Mouse (Mus musculus) mature B cell (primary cell): ENCODE results near the gene Prss23.

Experiments used
- in situ Hi-C: fragments of 300-500 bp; cut with MboI; formaldehyde crosslinking; loops from 2 replicates; pipeline ENCODE4 v1.14.3; 2019

Gene Prss23

DNA sequence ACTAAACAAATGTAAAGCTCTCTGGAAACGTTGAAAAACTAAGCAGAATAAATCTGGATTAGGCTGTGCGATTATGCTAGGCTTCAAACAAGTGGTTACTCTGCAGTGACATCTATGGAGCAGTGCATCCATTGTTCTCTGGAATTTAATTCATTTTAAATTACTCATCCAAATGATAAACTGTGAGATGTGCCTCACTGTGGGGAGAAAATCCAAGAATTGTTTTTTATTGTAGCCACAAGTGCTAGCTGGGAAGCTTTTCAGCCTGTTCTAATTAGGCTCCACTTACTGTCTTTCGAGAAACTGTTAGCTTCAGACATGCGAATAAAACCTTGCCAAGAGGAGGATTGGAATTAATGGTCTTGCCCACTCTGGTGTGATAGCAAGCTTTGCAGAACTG, 18.3 kb downstream of the Prss23 start:
- in situ Hi-C loops: loop anchor here (25.0 kb wide), 1 partner anchor 329 kb away; no protein-coding TSS in a partner anchor

DNA sequence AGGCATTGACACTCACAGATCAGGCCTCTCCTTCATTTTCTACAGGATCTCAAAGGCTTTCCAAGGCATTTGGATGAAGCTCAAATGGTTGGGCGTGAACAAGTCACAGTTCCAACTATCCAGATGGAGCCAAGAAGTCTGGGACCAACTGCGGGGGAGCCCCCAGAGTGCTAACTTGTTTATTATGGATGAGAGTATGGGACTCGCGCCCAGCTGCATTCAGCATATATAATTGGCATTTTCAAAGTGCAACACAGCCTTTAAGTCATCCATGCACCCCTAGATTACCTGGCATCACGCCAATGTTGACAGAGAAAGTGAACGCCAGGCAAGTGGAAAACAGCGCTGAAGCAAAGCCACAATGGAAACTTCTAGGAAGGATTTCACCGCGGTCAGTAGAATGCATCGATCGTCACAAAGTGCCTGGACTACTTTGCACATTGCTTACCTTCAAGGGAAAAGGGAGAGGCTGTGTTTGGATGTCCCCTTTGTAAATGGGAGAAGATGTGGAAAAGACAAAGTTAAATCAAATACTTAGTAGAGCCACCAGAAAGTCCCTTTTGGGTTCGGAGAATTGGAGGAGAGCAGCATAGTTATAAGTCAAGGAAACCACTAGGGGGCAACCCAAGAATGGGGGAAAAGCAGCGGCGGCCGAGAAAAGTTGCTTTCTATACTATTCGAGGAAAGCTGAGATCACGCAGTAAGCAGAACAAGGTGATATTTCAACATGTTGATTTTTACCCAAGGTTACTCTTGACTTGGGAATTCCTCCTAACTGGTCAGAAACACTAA, 27.3 kb downstream of the Prss23 start:
- in situ Hi-C loops: loop anchor here (25.0 kb wide), 1 partner anchor 338 kb away; no protein-coding TSS in a partner anchor

DNA sequence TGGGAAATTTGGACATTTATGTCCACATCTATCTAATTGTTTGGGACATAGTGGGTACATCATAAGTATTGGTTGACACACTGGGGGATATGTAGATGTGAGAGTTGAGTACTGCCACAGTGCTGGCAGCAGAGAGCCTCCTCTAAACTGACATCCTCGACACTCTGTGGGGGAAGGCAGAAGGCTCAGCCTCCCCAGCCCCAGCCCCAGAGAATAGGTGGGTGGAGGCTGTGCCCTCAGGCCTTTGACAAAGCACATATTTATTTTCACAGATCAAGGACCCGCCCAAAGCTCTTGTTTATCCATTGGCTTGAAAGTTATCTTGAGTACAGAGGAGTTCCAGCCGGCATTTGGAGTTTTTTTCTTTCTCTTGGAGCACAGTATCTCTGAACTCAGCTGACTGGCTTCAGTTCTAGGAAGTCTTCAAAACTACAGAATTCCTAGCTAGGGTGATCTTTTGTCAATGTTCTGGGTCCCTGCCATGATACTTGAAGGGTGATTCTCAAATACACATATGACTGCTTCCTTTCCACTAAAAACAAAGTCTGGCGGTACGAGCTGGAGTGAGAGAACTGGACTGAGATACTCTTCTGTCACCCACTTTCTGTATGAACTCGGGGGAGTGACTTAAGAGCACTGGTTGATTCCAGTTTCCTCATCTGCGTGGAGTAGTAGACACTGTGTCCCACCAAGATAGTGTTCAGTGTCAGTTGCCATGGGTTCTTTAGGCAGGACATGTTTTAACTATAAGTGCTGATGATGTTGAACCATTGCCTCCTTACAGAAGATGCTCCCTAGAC, 43.0 kb downstream of the Prss23 start:
- in situ Hi-C loops: no loop called here

DNA sequence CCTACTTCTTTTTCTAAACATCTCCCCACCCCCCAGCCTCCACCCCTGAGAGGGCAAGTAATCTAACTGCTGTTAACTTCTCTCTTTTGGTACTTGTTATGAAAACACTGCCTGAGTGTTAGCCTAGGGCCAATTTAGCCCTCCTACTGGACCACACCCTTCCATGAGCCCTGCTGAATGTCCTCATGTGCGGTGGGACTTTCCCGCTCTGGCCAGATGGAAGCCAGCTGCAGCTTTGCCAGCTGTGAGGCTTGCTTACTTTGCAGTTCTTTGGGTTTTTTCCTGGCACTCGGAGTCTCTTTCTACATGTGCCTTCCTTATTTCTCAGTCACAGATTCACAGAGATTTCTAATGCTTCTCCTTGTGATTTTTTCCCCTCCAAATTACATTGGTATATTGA, 45.3 kb downstream of the Prss23 start:
- in situ Hi-C loops: no loop called here

DNA sequence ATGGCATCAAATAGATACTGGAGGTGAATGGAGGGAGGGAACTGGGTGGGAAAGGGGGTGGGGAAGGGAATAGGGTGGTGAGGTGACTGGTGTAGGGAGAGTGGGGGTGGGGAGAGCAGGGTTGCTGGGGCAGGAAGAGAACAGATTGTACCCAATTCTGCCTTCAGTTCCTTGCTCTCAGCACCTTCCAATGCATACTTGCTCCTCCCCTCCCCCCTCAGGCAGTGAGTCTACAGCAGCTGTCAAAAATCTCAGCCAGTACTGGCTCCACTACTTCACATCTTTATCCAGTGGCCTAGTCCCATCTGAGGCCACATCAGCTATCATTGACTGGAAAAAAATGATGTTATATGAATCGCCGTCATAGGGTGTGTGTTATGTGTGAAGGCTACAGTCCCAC, 48.5 kb downstream of the Prss23 start:
- in situ Hi-C loops: no loop called here

DNA sequence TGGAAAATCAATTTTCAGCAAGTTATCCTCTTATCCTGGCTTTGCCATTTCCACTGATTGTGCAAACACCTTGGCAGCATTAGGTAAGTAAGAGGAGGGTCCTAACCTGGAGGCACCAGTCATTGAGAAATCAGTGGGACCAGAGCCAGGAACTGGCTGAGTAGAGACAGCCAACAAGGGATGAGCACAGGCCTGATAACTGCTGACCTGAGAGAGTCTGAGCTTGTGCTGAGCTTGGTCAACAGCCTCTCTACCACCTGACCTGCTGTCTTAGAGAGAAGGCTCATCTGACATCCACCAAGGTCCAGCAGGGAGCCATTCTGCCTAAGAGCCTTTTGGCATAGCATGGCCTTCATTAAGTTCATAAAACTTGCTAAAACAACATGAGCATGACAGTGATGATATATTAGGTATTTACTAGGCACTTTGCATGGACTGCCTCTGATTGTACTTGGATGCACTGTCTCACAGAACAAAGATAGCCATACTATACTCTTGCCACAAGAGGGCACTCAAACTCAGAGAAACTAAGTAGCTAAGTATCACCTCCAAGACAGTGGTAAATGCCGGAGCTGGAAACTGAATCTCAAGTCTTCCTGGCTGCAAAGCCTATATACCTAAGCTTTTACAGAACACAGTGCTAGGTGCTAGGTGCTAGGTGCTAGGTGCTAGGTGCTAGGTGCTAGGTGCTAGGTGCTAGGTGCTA, 49.5 kb downstream of the Prss23 start:
- in situ Hi-C loops: no loop called here

DNA sequence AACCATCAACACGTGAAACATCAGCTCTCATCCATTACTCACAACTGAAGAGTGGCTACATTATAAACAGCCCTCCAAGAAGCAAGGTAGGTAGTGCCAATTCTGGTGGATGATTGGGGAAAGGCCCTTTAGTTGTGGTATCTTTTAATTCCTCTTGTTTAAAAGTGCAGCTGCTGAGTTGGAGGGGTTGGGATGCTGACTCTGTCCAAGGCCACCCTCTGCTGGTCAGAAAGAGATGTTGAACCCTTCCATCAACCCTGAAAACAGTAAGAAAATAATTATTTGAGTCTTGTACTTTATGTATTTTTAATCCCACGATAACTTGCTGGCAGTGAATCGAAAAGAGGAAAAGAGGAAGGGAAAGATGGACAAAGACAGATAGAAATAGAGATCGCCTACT, 53.5 kb downstream of the Prss23 start:
- in situ Hi-C loops: no loop called here

DNA sequence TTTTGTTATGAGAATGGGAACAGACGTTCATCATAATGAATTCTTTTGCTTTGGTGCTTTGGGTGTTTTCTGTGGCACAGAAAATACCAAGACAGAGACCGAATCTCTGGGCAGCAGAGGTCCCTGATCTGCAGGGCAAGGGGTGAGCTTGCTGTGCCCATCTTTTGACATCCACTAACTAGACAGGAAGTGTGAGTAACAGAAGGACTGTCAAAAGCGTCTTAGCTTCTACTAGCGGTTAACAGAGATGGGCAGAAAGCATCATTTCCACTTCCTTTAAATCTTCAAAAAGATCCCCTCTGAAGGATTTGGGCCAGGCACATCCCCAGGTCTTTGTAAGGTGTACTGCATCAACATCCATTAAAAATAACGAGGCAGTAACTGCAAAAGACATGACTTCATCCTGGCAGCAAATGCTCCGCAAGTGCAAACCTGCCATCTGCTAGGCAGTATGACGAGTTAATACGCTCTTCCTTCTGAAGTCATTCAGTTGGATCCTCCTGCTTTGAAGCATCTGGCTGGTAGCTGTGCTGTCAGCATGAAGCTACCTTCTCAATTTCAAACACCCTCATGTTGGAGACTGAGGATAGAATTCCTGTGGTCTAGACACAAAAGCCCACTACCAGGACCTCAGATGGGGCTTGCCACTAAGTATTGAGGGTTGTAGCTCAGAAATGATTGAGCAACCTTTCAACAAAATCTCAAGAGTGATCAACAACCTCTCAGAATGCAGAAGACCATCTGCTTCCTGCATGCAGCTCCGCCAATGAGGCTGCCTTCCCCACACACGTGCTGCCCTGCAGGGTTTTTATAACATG, 63.0 kb downstream of the Prss23 start:
- in situ Hi-C loops: no loop called here

DNA sequence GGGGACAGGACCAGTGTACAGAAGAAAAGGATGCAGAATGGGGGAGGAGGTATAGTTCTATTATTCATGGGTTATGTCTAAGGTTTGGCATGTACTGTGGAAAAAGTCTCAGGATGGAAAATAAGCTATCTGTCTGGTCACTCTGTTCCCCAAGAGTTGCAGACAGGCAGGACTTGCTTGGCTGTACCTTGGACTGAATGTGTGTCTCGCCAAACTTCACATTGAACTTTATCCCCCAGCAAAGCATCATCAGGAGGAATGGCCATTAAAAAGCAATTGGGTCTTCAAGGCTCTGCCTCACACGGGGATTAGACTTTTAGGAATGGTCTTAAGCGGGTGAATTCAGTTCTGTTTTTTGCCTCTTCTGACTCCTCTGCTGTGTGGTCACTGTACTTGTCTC, 63.7 kb downstream of the Prss23 start:
- in situ Hi-C loops: no loop called here

DNA sequence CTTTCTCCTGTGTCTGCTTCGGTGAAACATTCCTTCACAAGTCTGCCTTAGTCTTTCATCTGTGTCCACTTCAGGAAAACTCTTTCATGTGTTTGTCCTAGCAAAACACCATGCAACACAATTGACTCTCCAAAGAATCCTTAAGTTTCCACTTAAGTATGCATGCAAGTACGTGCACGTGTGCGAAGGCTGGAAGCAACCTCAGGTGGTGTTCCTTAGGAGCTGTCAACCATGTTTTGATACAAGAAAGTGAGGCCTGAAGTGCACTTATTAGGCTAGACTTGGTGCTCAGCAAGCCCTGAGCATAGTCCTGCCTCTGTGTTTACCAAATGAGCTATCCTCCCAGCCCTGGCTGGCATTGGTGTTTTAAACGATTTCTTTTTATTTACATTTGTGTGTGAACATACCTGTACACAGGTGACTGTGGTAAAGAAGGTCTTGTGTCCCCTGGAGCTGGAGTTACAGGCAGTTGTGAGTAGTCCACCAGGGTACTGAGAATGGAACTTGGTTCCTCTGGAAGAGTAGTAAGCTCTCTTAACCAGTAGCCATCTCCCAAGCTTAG, 64.3 kb downstream of the Prss23 start:
- in situ Hi-C loops: no loop called here

DNA sequence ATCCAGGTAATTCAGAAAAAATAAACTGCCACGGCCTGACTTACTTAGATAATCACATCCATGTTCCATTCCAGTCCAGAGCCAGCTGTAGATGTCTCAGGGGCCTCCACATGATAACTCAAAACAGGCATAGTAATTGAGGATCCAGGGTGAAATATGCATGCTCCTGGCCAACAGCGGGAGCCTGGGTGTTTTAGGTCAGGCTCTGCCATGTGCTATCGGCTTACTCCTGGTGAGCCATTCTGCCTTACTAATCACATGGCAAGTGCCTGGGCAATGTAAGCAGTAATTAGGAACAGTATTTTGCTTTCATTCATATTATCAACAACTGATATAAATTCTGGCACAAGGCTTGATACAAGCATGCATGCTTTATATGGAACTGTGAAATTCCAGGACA, 65.6 kb downstream of the Prss23 start:
- in situ Hi-C loops: no loop called here

DNA sequence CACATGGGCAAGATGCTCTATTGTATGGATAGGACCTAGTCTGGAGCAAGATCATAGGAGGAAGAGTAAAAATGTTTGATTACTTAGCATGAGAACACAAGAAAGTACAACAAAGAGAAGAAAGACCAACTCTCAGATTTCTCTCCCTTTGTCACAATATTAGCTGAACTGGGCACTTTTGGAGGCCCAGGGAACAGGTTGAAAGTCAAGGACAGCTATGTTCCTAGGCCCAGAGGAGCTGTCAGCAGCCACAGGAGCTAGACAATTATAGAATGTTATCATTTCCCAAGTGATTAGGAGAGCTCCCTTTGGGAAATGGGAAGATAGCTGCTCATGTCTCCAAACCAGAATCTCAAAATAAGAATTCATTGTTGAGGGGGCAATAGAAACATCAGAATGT, 66.1 kb downstream of the Prss23 start:
- in situ Hi-C loops: no loop called here

DNA sequence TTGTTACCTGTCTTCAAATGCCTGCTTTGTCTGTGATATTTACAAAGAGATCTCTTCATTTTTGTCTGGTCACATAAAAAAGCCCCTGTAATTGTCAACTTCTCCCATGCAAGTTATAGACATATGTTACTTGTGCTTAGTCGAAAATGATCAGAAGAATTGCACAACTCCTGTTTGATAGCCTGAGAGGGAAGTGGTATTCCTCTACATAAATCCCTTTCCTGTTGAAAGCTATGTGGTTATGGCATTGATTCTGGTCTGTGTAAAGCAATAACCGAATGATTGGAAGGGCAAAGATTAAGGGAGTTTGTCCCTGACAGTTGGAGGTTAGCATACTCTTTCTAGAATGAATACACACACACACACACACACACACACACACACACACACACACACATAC, 67.3 kb downstream of the Prss23 start:
- in situ Hi-C loops: no loop called here
